Mouse (Mus musculus): ENCODE data around the gene Arhgap21.

The Arhgap21 gene

DNA sequence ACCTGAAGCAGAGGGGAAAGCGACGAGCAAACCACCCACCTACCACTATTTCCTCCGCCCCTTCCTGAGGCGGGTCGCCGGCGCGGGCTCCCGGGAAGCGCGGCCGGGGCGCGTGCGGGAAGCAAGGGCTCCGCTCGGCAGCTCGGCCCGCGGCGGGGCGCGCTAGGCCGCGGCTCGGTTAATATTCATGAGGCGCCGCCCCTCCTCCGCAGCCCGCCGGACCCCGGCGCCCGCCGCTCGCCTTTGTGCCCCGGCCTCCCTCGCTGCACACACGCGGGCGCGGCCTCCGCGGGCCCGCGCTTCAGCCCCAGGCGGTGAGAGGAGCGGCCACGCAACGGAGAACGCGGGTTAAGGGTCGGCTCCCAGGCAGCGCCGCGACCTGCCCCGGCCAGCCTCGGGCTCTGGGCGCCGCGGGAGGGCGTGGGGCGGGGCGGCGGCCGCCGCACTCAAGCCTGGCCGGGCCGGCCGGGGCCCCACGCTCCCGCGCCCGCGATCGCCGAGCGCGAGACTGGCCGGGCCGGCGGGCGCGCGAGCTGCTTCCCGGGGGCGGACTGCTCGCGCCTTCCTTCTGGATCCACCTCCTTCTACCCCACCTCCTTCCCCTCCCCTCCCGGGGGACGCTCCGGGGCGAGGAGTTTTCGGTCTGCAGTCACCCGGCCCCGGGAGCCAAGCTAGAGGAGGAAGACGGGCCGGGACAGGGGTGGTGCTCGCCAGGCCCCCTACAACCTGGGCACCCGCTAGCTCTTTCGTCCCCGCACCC lies at the start of gene Arhgap21:
Gene Arhgap21 (minus strand): TSS at position 441 of the 760 bp plus-strand sequence.
- DNase-seq (ENCODE audit: low spot score), result no peak

DNA sequence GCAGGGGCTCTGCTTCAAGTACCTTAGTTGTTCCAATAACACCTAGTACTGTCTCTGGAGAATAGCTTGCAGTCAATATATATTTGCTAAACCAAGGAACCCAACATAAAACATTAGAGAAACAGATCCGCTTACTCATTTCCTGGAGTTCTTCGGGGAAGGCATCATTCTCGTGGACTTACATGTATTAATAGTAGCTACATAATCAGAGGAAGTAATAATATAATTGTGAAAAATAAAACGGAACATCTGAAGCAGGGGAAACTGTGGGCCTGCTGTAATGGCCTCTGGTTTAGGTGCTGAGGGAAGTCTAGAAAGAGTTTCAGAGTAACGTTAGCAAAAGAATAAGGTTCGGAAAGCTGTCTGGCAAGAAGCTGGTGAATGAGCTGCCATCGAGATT lies 47.9 kb upstream of the Arhgap21 start:
- no peak for DNase-seq (ENCODE audit: low spot score)

DNA sequence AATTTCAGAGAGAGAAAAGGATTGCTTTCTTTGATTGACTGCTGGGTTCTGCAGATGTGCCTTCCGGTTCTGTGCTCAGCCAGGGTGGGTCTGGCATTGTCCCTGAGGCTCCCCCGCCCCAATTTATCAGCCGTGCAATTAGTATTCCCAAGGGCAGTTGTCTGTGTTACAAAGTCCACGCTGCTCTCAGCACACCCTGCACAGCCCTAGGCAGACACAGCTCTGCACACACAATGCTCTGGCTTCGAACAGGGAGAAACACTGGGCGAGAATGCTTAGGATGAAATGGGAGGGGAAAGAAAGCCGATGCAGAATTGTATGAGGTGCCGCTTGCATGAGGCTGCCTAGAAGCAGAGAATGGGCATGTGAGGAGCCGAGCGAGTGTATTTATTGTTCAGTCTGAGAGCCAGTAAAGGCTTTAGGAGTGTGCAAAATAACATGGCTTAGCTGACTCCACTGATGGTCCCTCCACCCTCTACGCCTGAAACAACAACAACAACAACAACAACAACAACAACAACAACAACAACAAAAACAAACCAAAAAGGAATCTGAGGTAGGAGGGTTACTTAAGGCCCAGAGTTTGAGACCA lies 42.2 kb upstream of the Arhgap21 start:
- DNase-seq (ENCODE audit: low spot score), result no peak

DNA sequence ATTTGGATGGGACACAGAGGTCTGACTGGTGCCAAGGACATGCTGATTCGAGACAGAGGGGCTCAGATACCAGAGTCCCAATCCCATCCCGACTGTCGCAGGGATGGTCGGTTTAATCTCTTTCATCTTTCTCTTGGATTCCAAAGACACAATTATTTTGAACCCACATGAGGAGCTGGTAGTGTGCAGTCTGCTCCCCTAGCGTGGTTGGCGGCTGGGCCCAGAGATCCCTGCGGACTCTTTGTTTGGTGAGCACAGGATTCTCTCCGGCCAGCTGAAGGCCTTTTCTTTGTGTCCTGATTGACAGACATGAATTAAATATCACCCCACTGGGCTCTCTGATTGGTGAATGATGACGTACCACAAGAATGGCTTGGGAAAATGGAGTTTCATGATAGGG lies 41.5 kb upstream of the Arhgap21 start:
- no peak for DNase-seq (ENCODE audit: low spot score)

DNA sequence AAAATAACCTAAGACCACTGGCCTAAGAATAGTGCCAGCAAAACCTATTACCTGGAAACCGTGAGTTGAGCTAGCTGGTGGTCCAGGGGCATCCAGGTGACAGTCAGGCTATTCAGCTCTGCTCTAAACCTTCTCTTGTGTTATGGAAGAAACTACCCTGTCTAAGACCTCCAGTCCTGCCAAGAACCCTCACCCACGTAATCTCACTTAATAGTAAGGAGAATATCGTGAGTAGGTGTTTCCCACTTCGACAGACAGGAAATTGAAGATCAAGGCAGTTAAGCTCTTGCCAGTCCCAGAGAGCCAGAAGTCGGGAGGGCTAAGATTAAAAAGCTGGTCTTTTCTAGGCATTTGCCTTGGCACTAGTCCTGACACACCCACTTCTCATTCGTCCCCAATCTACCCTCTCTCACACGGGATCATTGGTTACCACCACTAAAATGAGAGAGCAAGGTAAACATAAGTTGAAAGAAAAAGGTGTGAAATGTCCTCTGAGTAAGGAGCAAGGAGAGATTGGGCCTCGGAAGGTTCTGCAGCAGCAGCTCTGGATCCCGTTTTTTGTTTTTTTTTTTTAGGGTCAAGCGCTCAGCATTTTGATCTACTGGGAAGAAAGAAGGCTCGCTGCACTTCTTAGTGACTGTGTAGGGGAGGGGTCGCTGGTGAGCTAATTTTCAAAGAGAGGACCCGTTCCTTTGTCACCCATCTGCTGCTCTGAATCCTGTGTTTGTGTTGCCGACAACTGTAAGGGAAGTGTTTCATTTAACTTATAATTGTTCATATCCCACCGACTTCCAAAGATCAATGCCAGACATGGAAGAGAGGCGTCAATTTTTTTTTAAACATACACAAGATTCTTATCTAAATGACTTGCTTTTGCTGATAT lies 40.8 kb upstream of the Arhgap21 start:
- DNase-seq (ENCODE audit: low spot score), result no peak

DNA sequence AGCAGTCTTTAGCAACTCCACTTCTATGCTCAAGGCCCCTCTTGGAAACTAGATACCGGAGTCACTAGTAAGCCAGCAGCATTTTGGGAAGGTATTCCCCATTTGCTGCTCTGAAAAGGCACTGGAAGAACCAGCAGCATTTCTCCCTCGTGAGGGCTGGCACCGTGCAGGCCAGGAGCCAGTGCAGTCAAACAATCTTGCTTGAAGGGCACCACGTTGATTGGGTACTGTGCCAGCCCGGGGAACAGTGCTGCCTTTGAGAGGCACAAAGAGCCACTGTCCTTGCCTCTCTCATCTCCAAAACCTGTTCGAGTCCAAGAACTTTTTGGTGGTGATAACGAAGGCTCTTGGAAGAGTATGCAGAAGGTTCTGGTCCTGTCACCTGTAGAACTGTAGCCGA lies 33.9 kb upstream of the Arhgap21 start:
- no peak for DNase-seq (ENCODE audit: low spot score)

DNA sequence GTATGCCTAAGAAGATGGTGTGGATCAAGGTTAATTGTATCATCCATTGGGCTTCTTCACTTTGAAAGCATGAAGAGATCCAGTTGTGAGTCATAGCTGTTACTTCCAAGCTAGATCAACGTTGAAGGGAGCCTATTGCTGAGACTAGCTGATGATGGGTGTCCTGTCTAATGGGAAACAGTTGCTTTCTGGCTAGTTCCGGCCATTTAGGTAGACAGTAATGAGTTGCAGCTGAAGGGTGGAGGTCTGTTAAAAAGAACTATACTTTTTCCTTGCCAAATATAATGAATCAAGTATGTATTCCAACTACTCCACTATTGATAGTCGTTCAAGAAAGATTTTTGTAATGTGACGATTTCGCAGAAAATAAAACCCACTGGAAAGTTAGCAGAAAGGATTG lies 32.5 kb upstream of the Arhgap21 start:
- DNase-seq (ENCODE audit: low spot score), result no peak

DNA sequence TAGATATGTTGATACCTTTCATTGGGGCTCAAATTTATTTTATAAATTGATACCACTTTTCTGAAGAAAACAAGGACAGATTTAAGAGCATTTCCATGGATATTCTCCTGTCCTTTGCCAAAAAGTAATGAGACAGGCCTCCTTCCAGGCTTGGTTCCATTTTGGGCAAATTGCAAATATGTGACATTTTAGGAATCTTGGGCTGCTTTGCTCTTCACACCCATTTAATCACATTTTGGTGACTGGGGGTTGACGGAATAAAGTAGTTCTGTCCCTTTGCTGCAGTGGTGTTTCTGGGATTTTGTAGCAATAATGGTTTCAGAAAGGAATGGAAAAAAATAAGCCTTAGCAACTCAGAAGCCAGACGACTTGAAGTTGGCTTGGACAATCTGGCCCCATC lies 26.9 kb upstream of the Arhgap21 start:
- no peak for DNase-seq (ENCODE audit: low spot score)

DNA sequence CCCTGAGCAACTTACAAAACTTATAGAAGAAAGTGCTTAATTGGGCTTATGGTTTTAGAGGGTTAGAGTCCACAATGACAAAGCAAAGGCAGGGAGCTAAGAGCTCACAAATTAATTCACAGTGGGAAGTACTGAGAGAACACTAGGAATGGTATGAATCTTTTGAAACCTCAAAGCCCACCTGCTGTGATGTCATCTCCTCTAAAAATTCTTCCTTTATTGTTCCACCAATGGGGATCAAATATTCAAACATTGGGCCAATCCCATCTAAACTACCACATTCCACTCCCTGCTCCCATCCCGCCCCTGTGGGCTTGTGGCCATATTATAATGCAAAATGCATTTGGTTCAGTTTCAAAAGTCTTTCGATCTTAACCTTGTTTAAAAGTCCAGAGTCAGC lies 22.8 kb upstream of the Arhgap21 start:
- no peak for DNase-seq (ENCODE audit: low spot score)

DNA sequence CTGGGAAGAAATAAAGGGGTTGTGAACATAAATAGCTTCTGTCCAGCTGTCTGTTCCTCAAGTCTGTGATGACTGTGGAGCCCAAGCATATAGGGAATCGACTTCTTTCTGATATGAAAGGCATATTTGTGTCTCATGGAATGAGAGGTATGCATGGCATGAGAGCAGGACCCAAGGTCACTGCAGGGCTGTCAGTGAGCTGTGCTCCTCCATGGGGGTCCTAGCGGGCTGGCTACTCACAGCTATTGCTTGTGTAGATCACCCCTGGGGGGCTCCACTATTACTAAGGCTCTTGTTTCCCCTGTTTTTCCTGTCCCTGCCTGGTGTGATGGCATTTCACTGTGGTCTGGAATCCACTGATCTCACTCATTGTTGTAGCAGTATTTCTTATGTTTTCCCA lies 22.2 kb upstream of the Arhgap21 start:
- no peak for DNase-seq (ENCODE audit: low spot score)

DNA sequence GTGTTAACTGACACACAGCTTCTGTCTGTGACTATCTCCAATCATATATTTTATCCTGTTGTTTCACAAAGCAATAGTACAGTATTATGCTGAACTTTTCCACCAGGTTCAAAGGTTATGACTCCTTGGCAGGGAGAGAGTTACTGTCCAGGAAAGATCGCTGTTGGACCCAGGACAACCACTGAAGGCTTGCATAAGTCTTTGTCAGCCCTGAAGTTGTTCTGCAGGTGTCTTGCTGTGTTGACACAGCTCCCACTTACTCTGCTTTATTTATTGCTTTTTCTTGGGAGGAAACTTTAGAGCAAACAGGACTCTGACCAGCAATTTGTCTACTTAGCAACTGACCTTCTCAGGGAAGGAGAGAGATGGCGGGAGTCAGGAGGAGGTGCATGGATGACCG lies 21.4 kb upstream of the Arhgap21 start:
- no peak for DNase-seq (ENCODE audit: low spot score)

DNA sequence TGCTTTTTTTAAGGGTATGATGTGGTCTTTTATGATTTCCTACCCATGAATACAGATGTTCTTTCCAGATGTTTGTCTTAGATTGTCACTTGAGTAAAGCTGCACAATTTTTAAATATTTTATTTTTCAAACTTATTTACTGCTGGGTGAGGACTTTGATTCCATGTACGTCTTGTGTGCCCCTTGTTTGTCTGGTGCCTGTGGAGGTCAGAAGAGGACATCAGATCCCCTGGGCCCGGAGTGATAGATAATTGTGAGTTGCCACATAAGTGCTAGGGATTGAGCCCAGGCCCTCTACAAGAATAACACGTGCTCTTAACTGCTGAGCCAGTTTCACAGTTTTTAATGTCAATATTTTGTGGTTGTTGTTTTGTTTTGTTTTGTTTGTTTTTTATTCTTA lies 19.1 kb upstream of the Arhgap21 start:
- no peak for DNase-seq (ENCODE audit: low spot score)

DNA sequence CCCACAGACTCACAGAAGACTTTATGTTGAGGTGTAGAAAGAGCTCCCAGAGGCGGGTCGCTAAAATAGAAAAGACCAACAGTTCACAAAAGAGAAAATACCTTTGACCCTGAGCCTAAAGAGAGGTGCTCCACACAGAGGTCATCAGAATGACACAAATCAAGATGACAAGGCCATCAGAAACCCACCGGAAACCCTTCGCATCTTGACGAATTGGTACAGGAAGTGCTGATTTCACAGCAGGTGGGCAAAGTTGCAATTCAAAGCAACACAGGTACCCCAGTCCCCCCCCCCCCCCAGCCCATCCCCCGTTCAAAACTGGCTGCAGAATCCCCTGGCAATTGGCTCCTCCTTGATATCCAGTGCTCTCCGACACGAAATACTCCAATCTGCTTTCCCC lies 10.0 kb upstream of the Arhgap21 start:
- DNase-seq (ENCODE audit: low spot score), result no peak

DNA sequence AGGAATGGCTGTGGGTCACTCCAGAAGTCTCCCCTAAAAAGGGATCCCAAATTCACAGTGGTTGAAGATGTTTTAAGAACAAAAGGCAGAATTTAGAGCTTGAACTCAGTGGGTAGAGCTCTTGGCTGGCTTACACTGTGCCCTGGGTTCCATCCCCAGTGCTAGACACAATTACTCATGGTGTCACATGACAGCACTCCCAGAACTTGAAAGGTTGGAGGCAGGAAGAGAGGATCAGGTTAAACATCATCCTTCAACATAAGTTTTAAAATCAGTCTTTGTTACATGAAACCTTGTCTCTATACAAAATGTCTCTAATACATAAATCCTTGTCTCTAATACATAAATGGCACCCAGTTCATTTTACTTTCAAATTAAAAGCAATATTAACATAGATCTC lies 8.4 kb upstream of the Arhgap21 start:
- no peak for DNase-seq (ENCODE audit: low spot score)

DNA sequence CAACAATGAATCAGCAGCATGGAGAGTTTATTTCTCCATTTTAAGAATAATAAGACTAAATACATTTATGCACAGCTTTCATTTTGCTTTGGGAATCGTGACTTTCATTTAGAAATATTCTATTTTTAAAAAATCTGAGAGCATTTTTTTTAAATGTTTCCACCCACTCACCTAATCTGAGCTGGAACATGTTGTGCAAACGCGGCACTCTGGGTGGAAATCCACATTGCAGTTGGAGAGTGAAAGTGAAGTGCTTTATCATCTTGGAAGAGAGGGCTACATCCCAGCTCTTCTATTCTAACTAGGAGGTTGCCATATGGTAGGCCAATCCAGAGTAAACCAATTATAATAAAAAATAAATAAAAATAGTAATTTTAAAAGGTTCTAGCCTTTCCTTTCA lies 4.8 kb upstream of the Arhgap21 start:
- DNase-seq (ENCODE audit: low spot score), result no peak

DNA sequence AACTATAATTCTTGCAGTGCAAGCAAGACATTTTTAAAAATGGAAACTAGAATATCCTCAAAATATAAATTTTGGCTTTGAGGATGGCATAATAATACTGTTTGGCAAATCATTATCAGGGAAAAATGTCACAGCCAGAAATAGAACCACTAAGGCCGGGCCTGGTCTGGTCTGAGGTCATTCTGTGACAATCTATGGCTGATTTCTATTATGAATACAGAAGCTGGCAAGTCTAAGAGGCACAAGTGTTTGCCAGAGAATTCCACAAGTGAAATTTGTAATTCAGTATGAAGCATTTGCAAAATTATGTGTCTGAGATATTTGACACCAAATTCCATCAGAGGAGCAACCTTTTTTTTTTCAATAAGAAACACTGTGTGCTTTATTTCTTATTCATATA lies 3.5 kb upstream of the Arhgap21 start:
- no peak for DNase-seq (ENCODE audit: low spot score)

DNA sequence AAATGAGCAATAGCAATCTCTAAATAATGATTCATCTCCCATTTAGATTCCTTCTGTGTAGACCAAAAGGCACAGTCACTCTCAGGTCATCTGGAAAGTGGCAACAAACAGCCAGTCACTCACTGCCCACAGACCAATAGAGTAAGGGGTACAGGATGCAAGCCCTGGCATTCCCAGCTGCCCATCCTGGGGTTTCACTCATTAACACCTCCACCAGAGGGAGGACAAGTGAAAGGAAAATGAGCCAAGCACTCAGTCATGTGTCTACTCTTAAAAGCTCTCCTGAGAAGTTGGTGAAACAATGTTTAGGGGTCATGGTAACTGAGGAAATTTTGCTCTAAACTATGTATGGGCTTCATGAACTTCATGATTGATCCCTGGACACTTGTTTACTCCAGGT lies 2.9 kb upstream of the Arhgap21 start:
- DNase-seq (ENCODE audit: low spot score), result no peak

DNA sequence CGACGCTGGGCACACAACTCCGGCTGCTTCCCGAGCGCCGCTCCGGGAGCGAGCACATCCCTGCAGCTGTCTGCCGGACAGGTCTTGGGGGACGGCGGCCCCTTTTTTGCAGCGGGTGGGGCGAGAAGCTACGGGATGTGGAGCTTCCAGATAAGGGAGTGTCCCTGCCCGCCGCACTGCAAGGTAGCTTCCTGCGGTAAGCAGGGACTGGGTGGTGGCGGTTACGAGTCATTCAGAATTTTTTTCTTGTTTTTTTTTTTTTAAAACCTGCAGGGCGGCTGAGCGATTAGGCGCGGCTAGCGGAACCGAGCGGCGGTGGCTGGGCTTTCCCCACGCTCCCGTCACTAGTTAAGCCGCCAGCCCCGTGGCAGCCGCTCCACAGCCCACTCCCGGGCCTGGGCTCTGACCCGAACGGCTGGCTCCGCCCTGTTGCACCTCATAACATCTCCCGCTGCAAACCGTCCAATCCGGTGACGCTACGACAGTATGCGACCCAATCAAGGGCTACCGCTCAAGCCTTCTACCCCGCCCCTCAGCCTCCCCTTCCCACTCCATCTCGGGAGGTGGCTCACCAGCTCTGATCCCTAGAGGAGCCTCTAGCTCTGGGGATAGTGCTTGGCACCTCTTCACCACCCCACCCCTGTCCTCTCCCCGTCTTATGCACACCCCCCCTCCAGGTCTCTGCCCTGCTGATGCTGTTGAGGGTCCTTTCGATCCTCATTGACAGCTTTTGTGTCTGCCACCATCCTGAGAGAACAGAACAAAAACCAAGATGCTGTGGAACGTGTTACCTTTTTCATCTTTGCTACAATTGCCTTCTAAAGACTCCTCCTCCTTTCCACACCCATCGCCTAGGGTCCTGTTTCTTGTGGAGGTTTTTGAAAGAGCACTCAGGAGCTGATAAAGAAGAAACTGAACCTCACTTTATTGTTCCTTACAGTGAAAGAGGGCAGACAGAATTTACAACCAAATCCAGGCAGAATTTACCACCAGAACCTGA lies 820 bp upstream of the Arhgap21 start:
- peak; percentile 88 for DNase-seq (ENCODE audit: low spot score)

DNA sequence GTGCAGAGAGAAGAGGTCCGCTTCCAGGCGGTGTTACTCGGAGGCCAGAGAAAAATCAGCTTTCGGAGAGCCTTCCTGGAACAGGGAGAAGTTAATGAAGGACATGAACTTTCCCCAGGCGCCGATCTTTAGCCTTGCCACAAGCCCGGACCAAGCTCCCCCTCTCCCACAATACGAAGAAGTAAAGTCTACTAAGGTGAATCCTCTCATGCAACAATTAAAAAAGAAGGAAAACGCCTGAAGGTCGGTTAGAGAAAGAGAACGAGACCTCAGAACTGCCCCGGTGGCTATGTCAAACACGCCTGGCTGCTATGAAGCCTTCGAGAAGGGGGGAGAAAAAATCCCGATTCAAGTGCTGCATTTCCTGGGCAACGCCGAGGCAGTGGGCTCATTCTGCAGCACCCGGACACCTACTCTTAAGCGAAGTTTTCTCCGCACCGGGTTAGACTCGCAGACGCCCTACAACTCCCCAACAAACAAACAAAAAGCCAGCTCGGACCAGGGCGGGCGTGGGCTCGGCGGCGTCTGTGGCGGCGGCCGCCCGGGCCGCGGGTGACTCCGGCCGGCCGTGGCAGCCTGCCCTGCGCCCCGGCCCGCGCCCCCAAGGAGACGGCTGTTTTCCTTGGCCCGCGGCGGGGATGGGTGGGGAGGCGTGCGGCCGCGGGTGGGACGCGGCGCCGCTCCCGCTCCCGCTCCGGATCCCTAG lies 882 bp downstream of the Arhgap21 start:
- DNase-seq (ENCODE audit: low spot score), result no peak

DNA sequence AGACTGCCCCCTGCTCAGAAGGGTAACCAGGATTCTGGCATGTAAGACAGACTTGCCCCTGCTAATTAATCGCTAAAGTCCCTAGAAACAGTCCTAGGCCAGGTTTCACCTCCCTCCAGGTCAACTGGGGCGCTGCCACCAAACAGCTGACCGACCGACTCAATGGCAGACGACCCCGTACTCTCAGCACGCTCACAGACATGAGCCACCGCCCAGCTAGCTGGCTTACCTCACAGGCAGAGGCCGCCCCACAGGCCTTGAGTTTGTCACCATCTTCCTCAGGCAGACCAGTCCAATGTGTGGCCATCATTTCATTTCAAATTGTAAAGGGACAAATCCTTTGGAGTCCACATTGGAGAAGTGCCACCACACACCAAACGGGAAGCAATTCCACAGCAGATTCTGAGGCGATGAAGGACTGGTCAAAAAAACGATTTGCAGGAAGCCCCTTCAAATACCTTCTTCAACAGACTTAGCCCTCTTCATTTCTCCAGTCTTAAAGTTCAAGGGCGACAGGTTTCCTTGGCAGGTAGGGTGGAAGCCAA lies 1.5 kb downstream of the Arhgap21 start:
- no peak for DNase-seq (ENCODE audit: low spot score)
